Mouse (Mus musculus) CH12.LX (cell line): ENCODE results near the gene Dlgap3. TPM values are rescaled to one million over a fixed set of nuclear protein-coding genes. Genes with fewer than 3 reads are reported as not detected.

Source experiments
- DNase-seq: peaks from one replicate; pipeline ENCODE4 v3.0.0-alpha.2; 2013; ENCODE audit errors: extremely low read depth
- H3K27ac ChIP-seq: 2 replicates; pipeline ENCODE4 v1.5.1; 2012; ENCODE audit warnings: low read depth, mild to moderate bottlenecking, control low read depth, moderate library complexity; ENCODE audit not compliant: insufficient read depth
- H3K27me3 ChIP-seq: replicated peaks from 2 replicates; pipeline ENCODE3; 2012; ENCODE audit warnings: inconsistent platforms
- H3K36me3 ChIP-seq, 2 experiments: replicated peaks in 1 of 2; 2 replicates each; pipeline versions ENCODE3 to v1.6.1; 2012; ENCODE audit warnings: inconsistent platforms in 1 of 2, low read length in 1 of 2, mild to moderate bottlenecking in 1 of 2, mixed read lengths in 1 of 2, moderate library complexity in 1 of 2; ENCODE audit not compliant: control insufficient read depth in 1 of 2, insufficient read depth in 1 of 2
- H3K4me1 ChIP-seq, 2 experiments: 2 replicates each; pipeline ENCODE4 v1.6.1; 2012; ENCODE audit warnings: inconsistent platforms in 1 of 2, moderate library complexity in 1 of 2; ENCODE audit not compliant: insufficient read depth in 2 of 2, control insufficient read depth in 1 of 2
- H3K4me2 ChIP-seq: 2 replicates; pipeline ENCODE4 v1.6.1; 2012; ENCODE audit warnings: low read depth, mild to moderate bottlenecking, control low read depth; ENCODE audit not compliant: poor library complexity, insufficient read depth, severe bottlenecking
- H3K4me3 ChIP-seq, 3 experiments: fragments of 150-350 bp in 1 of 3; sonication (generic) in 1 of 3; replicated peaks in 1 of 3; 2 replicates each; pipeline versions ENCODE3 to v1.5.1; 2011 to 2012; ENCODE audit warnings: low read depth in 2 of 3, low read length in 2 of 3, mild to moderate bottlenecking in 2 of 3, moderate library complexity in 2 of 3, control low read depth in 1 of 3, improper control_type of control experiment in 1 of 3, inconsistent platforms in 1 of 3, mixed read lengths in 1 of 3; ENCODE audit not compliant: poor library complexity in 1 of 3
- H3K79me2 ChIP-seq: replicated peaks from 2 replicates; pipeline ENCODE4 v1.6.1; 2012; ENCODE audit warnings: mild to moderate bottlenecking, moderate library complexity; ENCODE audit not compliant: control insufficient read depth, poor library complexity, insufficient read depth, severe bottlenecking; ENCODE audit errors: extremely low read depth
- H3K9ac ChIP-seq: 2 replicates; pipeline ENCODE4 v1.6.1; 2012; ENCODE audit warnings: low read depth, mild to moderate bottlenecking, control low read depth, moderate library complexity; ENCODE audit not compliant: insufficient read depth
- H3K9me3 ChIP-seq: replicated peaks from 2 replicates; pipeline ENCODE3; 2012; ENCODE audit warnings: low read length, inconsistent platforms, mixed read lengths
- BHLHE40 ChIP-seq: IDR thresholded peaks from 2 replicates; pipeline ENCODE4 v1.6.1; 2011; ENCODE audit warnings: mild to moderate bottlenecking, low read depth, low read length, improper control_type of control experiment
- CHD2 ChIP-seq: IDR thresholded peaks from 2 replicates; pipeline ENCODE4 v1.6.1; 2011; ENCODE audit warnings: low read length, improper control_type of control experiment
- E2F4 ChIP-seq: IDR thresholded peaks from 2 replicates; pipeline ENCODE4 v1.6.1; 2011; ENCODE audit warnings: low read depth, low read length, improper control_type of control experiment; ENCODE audit not compliant: insufficient replicate concordance
- EP300 ChIP-seq: IDR thresholded peaks from 2 replicates; pipeline ENCODE4 v1.6.1; 2011; ENCODE audit warnings: low read length, improper control_type of control experiment
- ETS1 ChIP-seq: conservative IDR thresholded peaks from 2 replicates; pipeline ENCODE4 v1.6.1; 2012; ENCODE audit warnings: low read depth, mild to moderate bottlenecking, inconsistent platforms, low read length, improper control_type of control experiment, moderate library complexity
- GABPA ChIP-seq: IDR thresholded peaks from 2 replicates; pipeline ENCODE4 v1.6.1; 2012; ENCODE audit warnings: low read depth, low read length, improper control_type of control experiment, inconsistent platforms; ENCODE audit not compliant: insufficient replicate concordance
- IRF4 ChIP-seq: IDR thresholded peaks from 2 replicates; pipeline ENCODE4 v1.6.1; 2014; ENCODE audit warnings: low read depth, mild to moderate bottlenecking, inconsistent platforms, low read length, improper control_type of control experiment
- JUN ChIP-seq: IDR thresholded peaks from 2 replicates; pipeline ENCODE4 v1.6.1; 2011; ENCODE audit warnings: low read depth, mild to moderate bottlenecking, low read length, improper control_type of control experiment, moderate library complexity; ENCODE audit not compliant: insufficient read depth
- JUND ChIP-seq: conservative IDR thresholded peaks from 2 replicates; pipeline ENCODE4 v1.6.1; 2011; ENCODE audit warnings: low read depth, low read length, improper control_type of control experiment
- MAX ChIP-seq: IDR thresholded peaks from 2 replicates; pipeline ENCODE4 v1.6.1; 2011; ENCODE audit warnings: low read length, improper control_type of control experiment
- MAZ ChIP-seq: IDR thresholded peaks from 2 replicates; pipeline ENCODE4 v1.6.1; 2012; ENCODE audit warnings: low read depth, mild to moderate bottlenecking, inconsistent platforms, low read length, improper control_type of control experiment, moderate library complexity
- MXI1 ChIP-seq: IDR thresholded peaks from 2 replicates; pipeline ENCODE4 v1.6.1; 2011; ENCODE audit warnings: mild to moderate bottlenecking, low read depth, low read length, improper control_type of control experiment
- POLR2AphosphoS2 ChIP-seq: IDR thresholded peaks from 2 replicates; pipeline ENCODE4 v1.6.1; 2011; ENCODE audit warnings: low read depth, low read length, improper control_type of control experiment
- RCOR1 ChIP-seq: conservative IDR thresholded peaks from 2 replicates; pipeline ENCODE4 v1.6.1; 2012; ENCODE audit warnings: low read depth, mild to moderate bottlenecking, inconsistent platforms, low read length, improper control_type of control experiment
- SIN3A ChIP-seq: IDR thresholded peaks from 2 replicates; pipeline ENCODE4 v1.6.1; 2012; ENCODE audit warnings: low read length, improper control_type of control experiment, inconsistent platforms
- SMC3 ChIP-seq: IDR thresholded peaks from 2 replicates; pipeline ENCODE4 v1.6.1; 2011; ENCODE audit warnings: low read depth, low read length, improper control_type of control experiment
- USF1 ChIP-seq: IDR thresholded peaks from 2 replicates; pipeline ENCODE4 v1.6.1; 2014; ENCODE audit warnings: low read depth, mild to moderate bottlenecking, inconsistent platforms, low read length, improper control_type of control experiment
- USF2 ChIP-seq: conservative IDR thresholded peaks from 2 replicates; pipeline ENCODE4 v1.6.1; 2011; ENCODE audit warnings: low read depth, low read length, improper control_type of control experiment
- ZKSCAN1 ChIP-seq: IDR thresholded peaks from 2 replicates; pipeline ENCODE4 v1.6.1; 2012; ENCODE audit warnings: low read depth, inconsistent platforms, low read length, improper control_type of control experiment, borderline replicate concordance
- ZNF384 ChIP-seq: IDR thresholded peaks from 2 replicates; pipeline ENCODE4 v1.6.1; 2012; ENCODE audit warnings: low read depth, low read length, improper control_type of control experiment, inconsistent platforms
- dilution Hi-C: fragments of 300-500 bp; cut with MboI; formaldehyde crosslinking; loops from 2 replicates; pipeline ENCODE4 v1.14.3; 2020; ENCODE audit warnings: low sequenced_read_pairs; ENCODE audit not compliant: extremely low pct_unique_long_range_greater_than_20kb, extremely low pct_ligation_motif_present
- in situ Hi-C: fragments of 300-500 bp; cut with MboI; formaldehyde crosslinking; loops from 3 replicates; pipeline ENCODE4 v1.14.3; 2019; ENCODE audit warnings: low sequenced_read_pairs, low pct_ligation_motif_present, low pct_unique_long_range_greater_than_20kb, mixed read lengths
- polyA plus RNA-seq: library from polyadenylated mRNA; unstranded; fragments of >175 nt; gene quantifications from 2 replicates; pipeline ENCODE4 v1.2.1, GENCODE M21; 2012; ENCODE audit warnings: low read depth; ENCODE audit not compliant: insufficient read length
- total RNA-seq, 2 experiments: library from RNA; depleted of rRNA; stranded (reverse); fragments of 300-350 nt in 1 of 2; fragments of >200 nt in 1 of 2; gene quantifications; 2 replicates each; pipeline ENCODE4 v1.2.3; 2012 to 2014

The Dlgap3 gene
- total and polyA plus RNA-seq, 3 experiments: 0.07 to 0.55 (median 0.08) TPM

GRCm38 (mm10) chr4:127263438-127264182, 94.6 kb downstream of the Dlgap3 start:
- in situ Hi-C loops: no loop called here
- no peak overlapping the region for H3K4me2 ChIP-seq
- H3K27ac ChIP-seq: no peak overlapping the region
- H3K4me1 ChIP-seq: no peaks in the 10 kb centered on the region
- peaks cover 87% of the 10 kb centered on the region for H3K27me3 ChIP-seq
- no peaks in the 10 kb centered on the region for H3K36me3 ChIP-seq
- H3K79me2 ChIP-seq: no peaks in the 10 kb centered on the region
- no peak for TF ChIP-seq JUN
- no peak for TF ChIP-seq ZNF384
- TF ChIP-seq ZKSCAN1: no peak
- no peak for TF ChIP-seq USF2
- TF ChIP-seq, all 38 proteins: peak for 0
- Histone ChIP-seq H3K4me3 (no peak overlapping the region), H3K9me3 (no peaks in the 10 kb centered on the region), H3K9ac (no peak overlapping the region)
- DNase-seq: no peak
- dilution Hi-C loops: no loop called here

- Histone ChIP-seq H3K4me3 (no peak overlapping the region), H3K27me3 (peaks cover 87% of the 10 kb centered on the region), H3K27ac (no peak overlapping the region), H3K9me3 (no peaks in the 10 kb centered on the region), H3K4me1 (no peaks in the 10 kb centered on the region), H3K79me2 (no peaks in the 10 kb centered on the region), H3K36me3 (no peaks in the 10 kb centered on the region), H3K4me2 (no peak overlapping the region), H3K9ac (no peak overlapping the region)
- no peak for DNase-seq
- dilution Hi-C loops (no loop called here), in situ Hi-C loops (no loop called here)
- TF ChIP-seq CHD2 (no peak), SMC3 (no peak), BHLHE40 (no peak), GABPA (no peak), MAX (no peak), USF1 (no peak), ZKSCAN1 (no peak), SIN3A (no peak), EP300 (no peak), MXI1 (no peak), IRF4 (no peak), JUND (no peak), RCOR1 (no peak), E2F4 (no peak), ETS1 (no peak), POLR2AphosphoS2 (no peak), MAZ (no peak)
Measured at GRCm38 (mm10) chr4:127264183-127264554, 95.2 kb downstream of the Dlgap3 start.
